Mouse (Mus musculus): Measurements from ENCODE around the gene Abca1. TPM values are rescaled to one million over a fixed set of nuclear protein-coding genes. Genes with fewer than 3 reads are reported as not detected.

Abca1 gene
- polyA plus RNA-seq, 1 experiment from 2014 or later = 6.8 TPM

- no peaks in the 10 kb centered on the region for H3K4me1 ChIP-seq (ENCODE audit: control insufficient read depth, insufficient read depth, low read length)
- no peak overlapping the region for H3K4me2 ChIP-seq (replicated peaks; ENCODE audit: low read depth, low read length)
- no peak for ATAC-seq (ENCODE audit: insufficient number of reproducible peaks, insufficient read depth, low FRiP score, low read depth)
- no peak overlapping the region for H3K4me3 ChIP-seq (ENCODE audit: low read depth, low read length)
- H3K9ac ChIP-seq (replicated peaks; ENCODE audit: low read depth, low read length) = no peak overlapping the region
- no peak overlapping the region for H3K27ac ChIP-seq (ENCODE audit: low read length)
- no peaks in the 10 kb centered on the region; the same call in 1 of the 2 replicates for H3K36me3 ChIP-seq (ENCODE audit: control insufficient read depth, insufficient read depth, low read length)
- H3K27me3 ChIP-seq (ENCODE audit: control insufficient read depth, insufficient read depth, low read length) = no peaks in the 10 kb centered on the region
- H3K9me3 ChIP-seq (ENCODE audit: control insufficient read depth, low read depth, low read length) = no peaks in the 10 kb centered on the region
- WGBS = 47% methylated on average over 4 of the region's 4 CpGs
Observed at GRCm38 (mm10) chr4:53085634-53086033, 74.1 kb downstream of the Abca1 start.

GRCm38 (mm10) chr4:53083071-53083470 is 76.6 kb downstream of the Abca1 start:
- H3K27ac ChIP-seq (ENCODE audit: low read length) = no peak overlapping the region
- H3K4me3 ChIP-seq (ENCODE audit: low read depth, low read length) = no peak overlapping the region
- H3K4me1 ChIP-seq (ENCODE audit: control insufficient read depth, insufficient read depth, low read length) = no peaks in the 10 kb centered on the region
- ATAC-seq (ENCODE audit: insufficient number of reproducible peaks, insufficient read depth, low FRiP score, low read depth) = no peak
- 92% methylated on average over 2 of the region's 2 CpGs for WGBS
- no peak overlapping the region for H3K4me2 ChIP-seq (replicated peaks; ENCODE audit: low read depth, low read length)
- H3K36me3 ChIP-seq (ENCODE audit: control insufficient read depth, insufficient read depth, low read length) = peaks cover 7% of the 10 kb centered on the region; the same call in 1 of the 2 replicates
- H3K9ac ChIP-seq (replicated peaks; ENCODE audit: low read depth, low read length) = no peak overlapping the region
- no peaks in the 10 kb centered on the region for H3K9me3 ChIP-seq (ENCODE audit: control insufficient read depth, low read depth, low read length)
- H3K27me3 ChIP-seq (ENCODE audit: control insufficient read depth, insufficient read depth, low read length) = no peaks in the 10 kb centered on the region

GRCm38 (mm10) chr4:53082451-53082850 is 77.2 kb downstream of the Abca1 start:
- no peaks in the 10 kb centered on the region for H3K9me3 ChIP-seq (ENCODE audit: control insufficient read depth, low read depth, low read length)
- H3K27ac ChIP-seq (ENCODE audit: low read length) = no peak overlapping the region
- no peak for ATAC-seq (ENCODE audit: insufficient number of reproducible peaks, insufficient read depth, low FRiP score, low read depth)
- H3K36me3 ChIP-seq (ENCODE audit: control insufficient read depth, insufficient read depth, low read length) = peaks cover 12% of the 10 kb centered on the region; the same call in 1 of the 2 replicates
- no peak overlapping the region for H3K9ac ChIP-seq (replicated peaks; ENCODE audit: low read depth, low read length)
- H3K27me3 ChIP-seq (ENCODE audit: control insufficient read depth, insufficient read depth, low read length) = no peaks in the 10 kb centered on the region
- WGBS = 87% methylated on average over 7 of the region's 7 CpGs
- H3K4me2 ChIP-seq (replicated peaks; ENCODE audit: low read depth, low read length) = no peak overlapping the region
- H3K4me1 ChIP-seq (ENCODE audit: control insufficient read depth, insufficient read depth, low read length) = no peaks in the 10 kb centered on the region
- H3K4me3 ChIP-seq (ENCODE audit: low read depth, low read length) = no peak overlapping the region

GRCm38 (mm10) chr4:53081851-53082250 is 77.8 kb downstream of the Abca1 start:
- WGBS = 79% methylated on average over 11 of the region's 11 CpGs
- Histone ChIP-seq H3K4me2 (replicated peaks; ENCODE audit: low read depth, low read length) (no peak overlapping the region), H3K36me3 (ENCODE audit: control insufficient read depth, insufficient read depth, low read length) (peaks cover 12% of the 10 kb centered on the region; the same call in 1 of the 2 replicates), H3K4me3 (ENCODE audit: low read depth, low read length) (no peak overlapping the region), H3K4me1 (ENCODE audit: control insufficient read depth, insufficient read depth, low read length) (no peaks in the 10 kb centered on the region), H3K9ac (replicated peaks; ENCODE audit: low read depth, low read length) (no peak overlapping the region), H3K9me3 (ENCODE audit: control insufficient read depth, low read depth, low read length) (no peaks in the 10 kb centered on the region), H3K27ac (ENCODE audit: low read length) (no peak overlapping the region), H3K27me3 (ENCODE audit: control insufficient read depth, insufficient read depth, low read length) (no peaks in the 10 kb centered on the region)
- ATAC-seq (ENCODE audit: insufficient number of reproducible peaks, insufficient read depth, low FRiP score, low read depth) = no peak

- Histone ChIP-seq H3K4me3 (ENCODE audit: low read depth, low read length) (no peak overlapping the region), H3K4me1 (ENCODE audit: control insufficient read depth, insufficient read depth, low read length) (no peaks in the 10 kb centered on the region), H3K9ac (replicated peaks; ENCODE audit: low read depth, low read length) (no peak overlapping the region), H3K9me3 (ENCODE audit: control insufficient read depth, low read depth, low read length) (no peaks in the 10 kb centered on the region), H3K27me3 (ENCODE audit: control insufficient read depth, insufficient read depth, low read length) (no peaks in the 10 kb centered on the region), H3K36me3 (ENCODE audit: control insufficient read depth, insufficient read depth, low read length) (peaks cover 16% of the 10 kb centered on the region; the same call in 1 of the 2 replicates), H3K4me2 (replicated peaks; ENCODE audit: low read depth, low read length) (no peak overlapping the region), H3K27ac (ENCODE audit: low read length) (no peak overlapping the region)
- WGBS = 83% methylated on average over 3 of the region's 3 CpGs
- ATAC-seq (ENCODE audit: insufficient number of reproducible peaks, insufficient read depth, low FRiP score, low read depth) = no peak
Observed at GRCm38 (mm10) chr4:53080290-53080689, 79.4 kb downstream of the Abca1 start.

GRCm38 (mm10) chr4:53078793-53079310 is 80.8 kb downstream of the Abca1 start:
- no peak for ATAC-seq (ENCODE audit: insufficient number of reproducible peaks, insufficient read depth, low FRiP score, low read depth)
- Histone ChIP-seq H3K27me3 (ENCODE audit: control insufficient read depth, insufficient read depth, low read length) (no peaks in the 10 kb centered on the region), H3K4me2 (replicated peaks; ENCODE audit: low read depth, low read length) (no peak overlapping the region), H3K36me3 (ENCODE audit: control insufficient read depth, insufficient read depth, low read length) (peaks cover 20% of the 10 kb centered on the region; the same call in 1 of the 2 replicates), H3K9me3 (ENCODE audit: control insufficient read depth, low read depth, low read length) (no peaks in the 10 kb centered on the region), H3K4me1 (ENCODE audit: control insufficient read depth, insufficient read depth, low read length) (no peaks in the 10 kb centered on the region), H3K27ac (ENCODE audit: low read length) (no peak overlapping the region), H3K4me3 (ENCODE audit: low read depth, low read length) (no peak overlapping the region), H3K9ac (replicated peaks; ENCODE audit: low read depth, low read length) (no peak overlapping the region)
- 93% methylated on average over 2 of the region's 2 CpGs for WGBS

GRCm38 (mm10) chr4:53076788-53077350 is 82.8 kb downstream of the Abca1 start:
- no peak for ATAC-seq (ENCODE audit: insufficient number of reproducible peaks, insufficient read depth, low FRiP score, low read depth)
- no peaks in the 10 kb centered on the region for H3K27me3 ChIP-seq (ENCODE audit: control insufficient read depth, insufficient read depth, low read length)
- no peak overlapping the region for H3K27ac ChIP-seq (ENCODE audit: low read length)
- WGBS = 91% methylated on average over 4 of the region's 4 CpGs
- no peak overlapping the region for H3K4me2 ChIP-seq (replicated peaks; ENCODE audit: low read depth, low read length)
- no peaks in the 10 kb centered on the region for H3K4me1 ChIP-seq (ENCODE audit: control insufficient read depth, insufficient read depth, low read length)
- H3K9ac ChIP-seq (replicated peaks; ENCODE audit: low read depth, low read length) = no peak overlapping the region
- no peaks in the 10 kb centered on the region for H3K9me3 ChIP-seq (ENCODE audit: control insufficient read depth, low read depth, low read length)
- peaks cover 20% of the 10 kb centered on the region; the same call in 1 of the 2 replicates for H3K36me3 ChIP-seq (ENCODE audit: control insufficient read depth, insufficient read depth, low read length)
- H3K4me3 ChIP-seq (ENCODE audit: low read depth, low read length) = no peak overlapping the region

GRCm38 (mm10) chr4:53073025-53073424 is 86.7 kb downstream of the Abca1 start:
- ATAC-seq (ENCODE audit: insufficient number of reproducible peaks, insufficient read depth, low FRiP score, low read depth) = no peak
- peaks cover 13% of the 10 kb centered on the region; the same call in 1 of the 2 replicates for H3K36me3 ChIP-seq (ENCODE audit: control insufficient read depth, insufficient read depth, low read length)
- H3K4me2 ChIP-seq (replicated peaks; ENCODE audit: low read depth, low read length) = no peak overlapping the region
- H3K4me1 ChIP-seq (ENCODE audit: control insufficient read depth, insufficient read depth, low read length) = no peaks in the 10 kb centered on the region
- H3K9ac ChIP-seq (replicated peaks; ENCODE audit: low read depth, low read length) = no peak overlapping the region
- H3K9me3 ChIP-seq (ENCODE audit: control insufficient read depth, low read depth, low read length) = no peaks in the 10 kb centered on the region
- H3K4me3 ChIP-seq (ENCODE audit: low read depth, low read length) = no peak overlapping the region
- 87% methylated on average over 7 of the region's 7 CpGs for WGBS
- no peaks in the 10 kb centered on the region for H3K27me3 ChIP-seq (ENCODE audit: control insufficient read depth, insufficient read depth, low read length)
- H3K27ac ChIP-seq (ENCODE audit: low read length) = no peak overlapping the region

Data from stomach, embryonic 14.5 days (tissue).